Mouse (Mus musculus) kidney, postnatal 10 days (tissue): ENCODE data around the gene Elavl3.
"Not testable (repeated sequence)": the region's sequence is repeated elsewhere in the genome, so short reads cannot be mapped to it uniquely, and the experiment has no call there.

ENCODE experiments used
- DNase-seq: peaks from one replicate; pipeline ENCODE4 v3.0.0; 2021; ENCODE audit warnings: mixed read lengths

The Elavl3 gene

GRCm38 (mm10) chr9:22051958-22052254 lies at the start of gene Elavl3:
TSS of gene Elavl3 (minus strand) at chr9:22052023.
- no peak for DNase-seq

- no peak for DNase-seq
Observed at GRCm38 (mm10) chr9:22099922-22100321, 48.1 kb upstream of the Elavl3 start.

GRCm38 (mm10) chr9:22098993-22099696 lies 47.3 kb upstream of the Elavl3 start, which contains the start of gene Cnn1:
TSS of gene Cnn1 (plus strand) at chr9:22099216.
- peak; percentile 47 for DNase-seq

DNA sequence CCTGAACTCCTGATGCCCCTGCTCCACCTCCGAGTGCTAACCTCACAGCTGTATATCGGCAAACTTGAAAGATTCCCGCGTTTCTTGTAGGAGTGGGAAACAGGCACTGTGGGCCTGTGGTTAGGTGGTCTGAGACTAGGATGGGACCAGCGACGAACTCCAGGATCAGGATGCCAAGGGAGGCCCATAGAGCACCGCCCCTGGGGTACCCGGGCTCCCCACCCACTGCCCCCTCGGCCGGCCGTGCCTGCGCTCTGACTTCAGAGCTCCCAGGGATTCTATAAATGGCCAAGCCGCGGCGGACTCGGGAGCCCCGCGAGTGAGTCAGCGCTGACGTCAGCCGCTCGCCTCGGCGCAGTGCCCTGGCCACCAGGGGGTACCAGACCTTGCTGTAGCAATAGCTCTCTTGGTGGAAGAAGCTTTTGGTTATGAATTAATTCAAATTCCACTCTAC lies 44.1 kb upstream of the Elavl3 start:
- peak; percentile 92 for DNase-seq

GRCm38 (mm10) chr9:22092746-22093145 lies 40.9 kb upstream of the Elavl3 start:
- no peak for DNase-seq

DNA sequence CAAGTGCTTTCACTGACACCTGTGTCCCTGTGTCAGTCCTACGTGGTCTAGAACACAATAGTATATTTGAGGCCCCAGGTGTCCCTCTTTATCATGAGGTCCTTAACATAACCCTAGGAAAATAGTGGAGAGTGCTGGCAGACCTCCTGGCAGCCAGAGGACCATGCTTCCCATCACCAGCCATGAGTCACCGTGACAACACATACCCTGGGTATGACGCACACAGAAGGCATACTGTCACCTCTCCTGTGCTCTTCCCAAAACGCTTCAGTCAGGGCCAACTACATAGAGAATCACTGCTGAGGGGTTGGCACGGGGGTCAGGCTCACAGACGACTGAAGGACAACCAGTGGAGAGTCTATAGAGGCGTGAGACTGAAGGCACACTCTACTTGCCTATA lies 38.2 kb upstream of the Elavl3 start:
- no peak for DNase-seq

GRCm38 (mm10) chr9:22089281-22089680 lies 37.5 kb upstream of the Elavl3 start:
- no peak for DNase-seq

DNA sequence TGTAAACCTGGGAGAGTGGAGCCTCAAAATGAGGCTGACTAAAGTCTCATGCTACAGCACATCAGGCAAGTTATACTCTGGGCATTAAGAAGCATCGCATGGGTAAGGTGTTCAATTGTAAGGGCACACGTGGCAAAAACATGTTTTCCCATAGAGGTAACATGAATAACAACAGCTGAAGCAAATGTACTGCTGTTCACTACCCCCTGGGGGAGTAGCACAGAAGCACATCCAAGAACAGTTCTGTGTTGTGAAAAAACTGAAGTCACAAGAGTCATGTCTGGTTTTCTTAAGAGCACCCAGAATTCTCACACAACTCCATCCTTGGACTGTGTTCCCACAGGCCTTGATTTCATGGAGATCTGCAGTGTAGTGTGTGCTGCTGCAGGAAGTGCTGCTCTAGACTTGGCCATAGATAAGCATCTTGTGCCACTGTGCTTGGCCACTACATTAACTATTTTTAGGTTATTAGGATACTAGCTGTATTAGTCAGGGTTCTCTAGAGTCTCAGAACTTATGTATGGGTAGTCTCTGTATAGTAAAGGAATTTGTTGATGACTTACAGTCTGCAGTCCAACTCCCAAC lies 35.3 kb upstream of the Elavl3 start:
- no peak for DNase-seq

DNA sequence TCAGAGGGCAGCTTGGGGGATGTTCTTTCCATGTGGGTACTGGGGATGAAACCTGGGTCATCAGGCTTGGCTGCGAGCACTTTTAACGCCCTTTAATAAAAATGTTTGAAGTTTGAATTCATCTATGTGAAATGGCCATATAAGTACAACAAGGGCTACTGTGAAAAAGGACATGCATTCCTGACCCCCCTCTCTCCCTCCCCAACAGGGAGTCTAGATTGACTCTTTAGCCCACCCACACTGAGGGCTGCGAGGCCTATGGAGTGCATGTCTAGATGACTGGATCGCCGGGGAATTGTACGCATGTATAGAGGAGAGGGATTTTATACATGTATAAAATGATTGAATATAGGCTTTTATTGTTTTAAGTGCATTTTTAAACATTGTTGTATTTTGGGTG lies 34.2 kb upstream of the Elavl3 start:
- no peak for DNase-seq

GRCm38 (mm10) chr9:22085022-22085834 lies 33.4 kb upstream of the Elavl3 start, which contains the start of gene Ecsit:
TSS of gene Ecsit (minus strand) at chr9:22085438.
- peak; percentile 94 for DNase-seq

DNA sequence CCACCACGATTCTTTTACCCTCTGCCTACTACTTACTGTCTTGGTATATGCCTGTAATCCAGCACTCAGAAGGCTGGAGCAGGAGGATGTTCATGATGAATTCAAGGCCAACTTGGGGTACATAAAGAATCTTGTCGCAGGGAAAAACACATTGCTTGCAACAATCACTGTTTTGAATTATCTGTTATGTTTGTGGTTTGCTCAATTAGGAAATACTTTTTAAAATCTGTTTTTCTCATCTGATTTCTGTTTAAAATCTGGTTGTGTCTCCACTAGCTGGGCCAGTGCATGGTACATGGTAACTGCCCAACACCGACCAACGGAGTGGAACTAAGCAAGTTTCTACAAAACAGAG lies 32.8 kb upstream of the Elavl3 start:
- no peak for DNase-seq

- DNase-seq: no peak
Observed at GRCm38 (mm10) chr9:22076223-22076622, 24.4 kb upstream of the Elavl3 start.

DNA sequence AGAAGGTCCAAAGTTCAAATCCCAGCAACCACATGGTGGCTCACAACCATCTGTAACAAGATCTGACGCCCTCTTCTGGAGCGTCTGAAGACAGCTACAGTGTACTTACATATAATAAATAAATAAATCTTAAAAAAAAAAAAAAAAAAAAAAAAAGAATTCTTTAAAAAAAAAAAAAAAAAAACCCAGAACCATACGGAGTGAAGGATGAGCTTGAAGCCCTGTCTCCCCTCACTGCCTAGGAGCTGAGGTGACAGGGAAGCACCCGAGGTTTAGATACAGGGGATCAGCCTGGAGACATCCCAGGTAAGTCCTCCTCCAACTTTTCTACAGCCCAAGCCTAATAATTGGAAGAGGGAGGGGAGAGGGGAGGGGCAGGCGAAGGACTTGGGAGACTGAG lies 24.0 kb upstream of the Elavl3 start:
- not testable (repeated sequence) for DNase-seq

- DNase-seq: peak; percentile 37
Observed at GRCm38 (mm10) chr9:22072276-22072675, 20.5 kb upstream of the Elavl3 start.

DNA sequence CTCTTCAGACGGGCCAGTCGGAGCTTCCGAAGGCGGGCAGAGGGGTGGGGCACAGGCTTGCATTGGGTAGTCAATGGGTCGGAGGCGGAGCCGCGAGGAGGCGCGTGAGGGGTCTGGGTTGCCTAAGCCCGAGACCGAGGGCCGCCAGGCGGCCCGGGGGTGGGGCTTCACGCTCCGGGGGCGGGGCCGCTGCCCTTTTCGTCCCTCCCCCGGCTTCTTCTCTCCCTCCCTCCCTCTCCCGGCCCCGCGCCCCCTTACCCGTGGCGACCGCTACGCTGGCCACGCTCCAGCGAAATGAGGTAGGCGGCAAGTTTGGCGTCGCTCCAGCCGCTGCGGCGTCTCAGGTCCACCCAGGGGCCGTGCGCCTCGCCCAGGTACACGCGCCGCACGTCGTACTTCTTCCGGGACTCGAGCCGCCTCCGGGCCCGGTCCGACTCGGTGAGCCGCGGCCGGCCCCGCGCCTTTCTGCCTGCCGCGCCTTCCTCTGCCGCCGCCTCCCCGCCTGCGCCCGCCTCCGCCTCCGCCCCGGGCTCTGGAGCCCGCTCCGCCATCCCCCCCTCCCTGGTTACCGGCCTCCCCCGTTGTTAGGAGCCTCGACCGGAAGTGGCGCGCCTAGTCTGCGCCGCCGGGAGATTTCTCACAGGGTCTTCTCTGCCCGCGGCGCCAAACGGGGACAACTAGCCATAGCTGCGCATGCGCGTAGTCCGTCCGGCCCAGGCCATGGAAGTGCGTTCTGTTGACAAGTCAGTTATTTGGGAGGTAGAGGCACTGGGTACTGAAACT lies 19.2 kb upstream of the Elavl3 start, which contains the start of the genes Gm49318 and Zfp653:
Gm49318 (minus strand) TSS at position 469 of the 783 bp plus-strand sequence.
Zfp653 (minus strand) TSS at position 586 of the 783 bp plus-strand sequence.
- peak; percentile 99 for DNase-seq

- DNase-seq: no peak
Observed at GRCm38 (mm10) chr9:22069881-22070553, 18.2 kb upstream of the Elavl3 start.

- DNase-seq: no peak
Observed at GRCm38 (mm10) chr9:22067195-22067594, 15.4 kb upstream of the Elavl3 start.

- peak; percentile 84 for DNase-seq
Observed at GRCm38 (mm10) chr9:22066433-22066832, 14.6 kb upstream of the Elavl3 start.

DNA sequence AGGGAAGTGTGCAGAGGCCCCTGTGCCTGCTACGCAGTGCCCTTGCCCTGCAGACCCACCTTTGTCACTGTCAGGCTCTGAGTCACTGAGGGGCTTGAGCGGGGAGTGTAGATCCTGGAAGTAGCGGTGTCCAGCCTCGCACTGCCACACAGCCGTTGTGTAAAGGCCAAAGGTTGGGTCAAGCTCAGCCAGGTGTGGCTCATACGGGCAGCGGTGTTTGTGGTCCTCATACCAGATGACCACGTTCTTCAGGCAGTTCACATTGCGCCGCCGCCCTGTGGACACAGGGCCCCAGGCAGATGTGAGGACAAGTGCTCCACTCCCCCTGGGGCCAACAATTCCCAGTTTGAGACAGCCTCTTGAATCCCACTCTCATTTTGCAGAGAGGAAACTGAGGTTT lies 13.8 kb upstream of the Elavl3 start:
- DNase-seq: no peak

- DNase-seq: no peak
Observed at GRCm38 (mm10) chr9:22064341-22064740, 12.5 kb upstream of the Elavl3 start.

DNA sequence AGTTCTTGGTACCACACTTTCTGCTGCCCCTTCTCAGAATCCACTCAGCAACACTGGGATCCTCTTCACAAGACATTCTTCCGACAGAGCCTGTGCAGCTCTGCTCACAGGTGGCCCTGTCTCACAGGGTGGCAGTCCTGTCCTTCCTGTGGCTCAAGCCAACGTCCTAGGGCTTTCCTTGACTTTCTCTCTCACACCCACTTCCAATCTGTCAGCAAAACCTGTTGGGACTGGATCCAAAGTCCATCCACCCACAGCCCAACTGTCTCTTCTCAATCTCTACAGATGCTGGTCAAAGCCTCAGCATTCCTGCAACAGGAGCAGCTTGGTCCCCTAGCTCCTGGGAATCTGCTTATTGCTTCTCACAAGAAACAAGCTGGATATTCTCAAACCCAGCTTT lies 9.5 kb upstream of the Elavl3 start:
- no peak for DNase-seq

DNA sequence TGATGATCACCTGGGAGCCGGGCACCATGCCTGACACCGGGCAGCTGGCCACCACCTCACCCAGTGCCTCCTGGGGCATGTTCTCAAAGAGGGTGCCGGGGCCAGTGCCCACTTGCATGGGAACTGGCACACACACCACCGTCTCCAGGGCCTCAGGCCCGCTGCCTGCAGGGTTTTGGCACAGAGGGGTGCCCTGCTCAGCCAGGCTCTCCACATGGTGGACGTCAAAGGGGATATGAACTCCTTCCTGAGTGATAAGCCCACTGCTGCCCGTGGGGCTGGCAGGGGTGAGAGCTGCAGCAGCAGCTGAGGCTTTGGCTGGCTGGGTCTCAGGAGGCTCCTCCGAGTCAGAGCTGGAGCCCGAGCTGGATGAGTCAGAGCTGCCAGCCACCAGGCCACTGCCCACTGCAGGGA lies 6.2 kb upstream of the Elavl3 start:
- DNase-seq: no peak
